Mouse (Mus musculus): Measurements from ENCODE around the gene Ptp4a2.
"Not testable (repeated sequence)": the region's sequence is repeated elsewhere in the genome, so short reads cannot be mapped to it uniquely, and the experiment has no call there.

The Ptp4a2 gene

DNA sequence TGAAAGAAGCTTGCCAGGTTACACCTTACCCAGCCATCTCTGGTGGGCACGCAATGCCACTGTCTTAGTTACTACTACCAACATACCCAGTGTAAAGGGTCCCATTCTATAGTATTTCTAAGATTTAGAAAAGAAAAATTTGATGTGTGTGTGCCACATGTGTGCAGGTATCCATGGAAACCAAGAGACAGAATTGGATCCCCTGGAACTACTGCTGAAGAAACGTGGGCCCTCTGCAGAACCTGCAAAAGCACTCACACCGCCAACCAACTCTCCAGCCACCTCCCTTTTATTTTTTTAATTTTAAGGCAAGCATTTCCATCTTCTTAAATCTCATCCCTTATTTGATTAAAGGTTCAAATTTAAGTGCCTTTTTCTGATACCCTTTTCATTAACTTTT, 40.8 kb downstream of the Ptp4a2 start:
- DNase-seq (ENCODE audit: low read depth) = no peak

GRCm38 (mm10) chr4:129853053-129853452, 42.0 kb downstream of the Ptp4a2 start:
- no peak for DNase-seq (ENCODE audit: low read depth)

- DNase-seq (ENCODE audit: low read depth) = no peak
Measured at GRCm38 (mm10) chr4:129853996-129854395, 43.0 kb downstream of the Ptp4a2 start.

DNA sequence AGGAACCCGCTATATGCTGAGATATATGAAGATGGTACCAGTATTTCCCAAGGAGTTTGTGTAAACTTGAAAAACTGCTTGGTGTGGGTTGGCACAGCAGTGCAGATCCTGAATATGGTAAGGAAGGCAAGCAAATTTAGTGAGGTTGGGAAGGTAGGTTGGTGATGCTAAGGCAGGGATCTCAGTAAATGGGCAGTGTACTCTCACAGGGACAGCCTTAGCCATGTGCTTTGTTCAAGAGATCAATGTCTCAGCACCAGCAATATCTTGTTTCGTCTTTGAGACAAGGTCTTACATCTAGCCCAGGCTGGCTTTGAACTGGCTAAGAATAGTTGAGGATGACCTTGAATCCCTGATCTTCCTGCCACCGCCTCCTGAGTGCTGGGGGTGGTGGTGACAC, 43.6 kb downstream of the Ptp4a2 start:
- DNase-seq (ENCODE audit: low read depth) = no peak

DNA sequence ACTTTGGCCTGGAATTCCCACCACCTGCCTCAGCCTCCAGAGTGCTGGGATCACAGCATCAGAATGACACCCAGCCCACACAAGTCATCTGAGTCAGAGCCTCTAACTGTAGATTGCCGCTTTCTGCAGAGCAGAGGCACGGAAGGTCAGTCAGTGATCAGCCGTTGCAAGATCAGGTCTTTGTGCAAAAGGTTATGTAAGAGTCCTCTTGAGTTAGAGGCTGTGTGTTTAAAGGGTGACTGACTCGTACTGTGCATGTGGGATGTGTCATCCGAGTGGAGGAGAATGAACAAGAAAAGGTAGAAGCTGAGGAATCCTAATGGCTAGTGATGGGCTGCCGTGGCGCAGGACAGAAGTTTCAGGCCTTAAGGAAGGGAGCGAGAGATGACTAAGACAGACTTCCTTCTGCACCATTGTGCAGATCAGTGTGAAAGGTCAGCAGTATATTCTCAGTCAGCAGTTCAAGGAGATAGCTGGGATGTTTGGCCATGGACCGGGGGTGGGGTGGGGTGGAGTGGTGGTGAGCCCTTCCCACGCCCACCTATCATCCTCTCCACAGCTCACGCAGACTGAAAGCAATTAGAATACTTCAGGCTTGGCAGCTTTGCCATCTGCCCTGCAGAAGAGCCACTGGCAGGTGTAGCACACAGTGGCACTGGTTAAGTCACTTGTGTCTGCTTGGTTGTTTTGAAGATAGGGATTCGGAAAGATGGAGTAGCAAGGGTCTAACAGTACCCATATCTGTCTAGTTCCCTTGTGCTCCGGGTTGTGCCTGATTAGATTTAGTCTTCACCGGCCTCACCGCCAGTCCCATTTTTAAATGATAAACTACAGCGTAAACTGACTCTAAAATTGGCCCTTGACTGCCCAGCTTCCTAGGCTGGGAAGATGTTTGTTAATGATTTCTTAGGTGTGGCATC, 44.3 kb downstream of the Ptp4a2 start:
- no peak for DNase-seq (ENCODE audit: low read depth)

- DNase-seq (ENCODE audit: low read depth) = no peak
Measured at GRCm38 (mm10) chr4:129860456-129860855, 49.4 kb downstream of the Ptp4a2 start.

GRCm38 (mm10) chr4:129861400-129861799, 50.4 kb downstream of the Ptp4a2 start:
- no peak for DNase-seq (ENCODE audit: low read depth)

GRCm38 (mm10) chr4:129862357-129862756, 51.3 kb downstream of the Ptp4a2 start:
- DNase-seq (ENCODE audit: low read depth) = no peak

DNA sequence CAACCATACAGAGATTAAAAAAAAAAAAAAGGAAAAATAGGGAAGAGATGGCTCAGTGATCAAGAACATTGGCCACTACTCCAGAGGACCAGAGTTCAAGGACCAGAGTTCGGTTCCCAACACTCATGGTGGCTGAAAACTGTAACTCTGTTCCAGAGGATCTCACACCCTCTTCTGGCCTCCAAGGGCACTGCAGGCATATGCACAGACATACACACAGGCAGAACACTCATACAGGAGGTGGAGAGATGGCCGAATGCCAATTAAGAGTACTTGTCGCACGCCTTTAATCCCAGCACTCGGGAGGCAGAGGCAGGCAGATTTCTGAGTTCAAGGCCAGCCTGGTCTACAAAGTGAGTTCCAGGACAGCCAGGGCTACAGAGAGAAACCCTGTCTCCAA, 55.2 kb downstream of the Ptp4a2 start:
- DNase-seq (ENCODE audit: low read depth) = not testable (repeated sequence)

- DNase-seq (ENCODE audit: low read depth) = no peak
Measured at GRCm38 (mm10) chr4:129868211-129868610, 57.2 kb downstream of the Ptp4a2 start.

DNA sequence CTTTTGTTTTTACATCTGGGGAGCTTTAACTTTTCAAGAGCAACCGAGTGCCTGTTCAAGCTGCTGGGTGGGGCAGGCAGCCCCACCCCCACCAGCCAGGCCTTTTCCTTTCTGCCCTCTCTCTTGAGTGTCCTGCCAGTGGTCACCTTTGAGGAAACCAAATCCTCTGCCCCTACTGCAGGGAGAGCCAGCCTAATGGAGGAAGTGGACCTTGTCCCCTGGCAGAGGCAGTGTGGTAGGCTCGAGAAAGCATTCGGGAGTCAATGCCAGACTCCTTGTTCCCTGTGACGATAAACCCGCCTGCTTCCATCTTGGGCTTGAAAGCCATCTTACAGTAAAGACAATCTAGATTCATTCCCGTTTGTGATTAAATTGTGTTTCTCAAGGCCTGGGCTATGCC, 59.5 kb downstream of the Ptp4a2 start:
- no peak for DNase-seq (ENCODE audit: low read depth)

DNA sequence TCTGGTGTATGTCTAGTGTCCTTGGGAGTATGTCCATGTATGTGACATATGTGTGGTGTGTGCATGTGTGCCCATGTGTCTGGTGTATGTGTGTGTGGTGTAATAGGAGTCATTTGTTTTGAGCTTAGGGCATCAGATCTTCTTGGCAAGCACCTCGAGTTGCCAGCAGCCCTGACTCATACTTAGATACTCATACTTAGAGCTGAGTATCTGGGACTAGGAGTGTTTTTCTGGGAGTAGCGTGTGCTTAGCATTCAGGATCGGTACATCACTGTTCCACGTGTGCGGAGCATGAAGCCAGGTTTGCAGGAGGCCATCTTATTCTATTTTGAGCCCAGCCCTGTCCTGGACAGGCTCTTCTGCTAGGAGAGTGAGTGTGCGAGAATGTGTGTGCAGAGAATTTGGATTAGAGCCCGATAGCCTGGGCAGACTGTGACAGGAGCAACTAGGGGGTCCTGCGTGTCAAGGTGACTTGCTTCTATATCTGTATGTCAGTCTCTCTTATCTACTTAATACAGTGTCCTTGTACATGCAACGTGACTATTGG, 61.4 kb downstream of the Ptp4a2 start:
- DNase-seq (ENCODE audit: low read depth) = no peak

DNA sequence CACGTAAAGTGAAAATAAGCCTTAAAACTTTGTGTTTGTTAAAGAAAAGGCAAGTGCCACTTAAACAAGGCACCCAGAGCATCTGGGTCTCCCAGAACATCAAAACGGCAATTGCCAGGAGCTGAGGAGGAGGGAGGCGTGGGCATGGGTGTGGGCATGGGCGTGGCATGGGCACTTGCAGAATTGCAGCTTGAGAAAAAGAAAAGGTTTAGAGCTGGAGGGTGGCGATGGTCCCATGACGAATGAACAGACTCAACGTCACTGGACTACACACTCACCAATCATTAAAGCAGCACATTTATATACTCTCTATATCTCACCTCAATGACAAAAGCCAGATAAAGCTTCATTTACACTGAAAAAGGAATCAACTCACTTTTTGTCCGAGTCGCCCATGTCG, 63.8 kb downstream of the Ptp4a2 start:
- no peak for DNase-seq (ENCODE audit: low read depth)

GRCm38 (mm10) chr4:129875406-129875805, 64.4 kb downstream of the Ptp4a2 start:
- DNase-seq (ENCODE audit: low read depth) = no peak

DNA sequence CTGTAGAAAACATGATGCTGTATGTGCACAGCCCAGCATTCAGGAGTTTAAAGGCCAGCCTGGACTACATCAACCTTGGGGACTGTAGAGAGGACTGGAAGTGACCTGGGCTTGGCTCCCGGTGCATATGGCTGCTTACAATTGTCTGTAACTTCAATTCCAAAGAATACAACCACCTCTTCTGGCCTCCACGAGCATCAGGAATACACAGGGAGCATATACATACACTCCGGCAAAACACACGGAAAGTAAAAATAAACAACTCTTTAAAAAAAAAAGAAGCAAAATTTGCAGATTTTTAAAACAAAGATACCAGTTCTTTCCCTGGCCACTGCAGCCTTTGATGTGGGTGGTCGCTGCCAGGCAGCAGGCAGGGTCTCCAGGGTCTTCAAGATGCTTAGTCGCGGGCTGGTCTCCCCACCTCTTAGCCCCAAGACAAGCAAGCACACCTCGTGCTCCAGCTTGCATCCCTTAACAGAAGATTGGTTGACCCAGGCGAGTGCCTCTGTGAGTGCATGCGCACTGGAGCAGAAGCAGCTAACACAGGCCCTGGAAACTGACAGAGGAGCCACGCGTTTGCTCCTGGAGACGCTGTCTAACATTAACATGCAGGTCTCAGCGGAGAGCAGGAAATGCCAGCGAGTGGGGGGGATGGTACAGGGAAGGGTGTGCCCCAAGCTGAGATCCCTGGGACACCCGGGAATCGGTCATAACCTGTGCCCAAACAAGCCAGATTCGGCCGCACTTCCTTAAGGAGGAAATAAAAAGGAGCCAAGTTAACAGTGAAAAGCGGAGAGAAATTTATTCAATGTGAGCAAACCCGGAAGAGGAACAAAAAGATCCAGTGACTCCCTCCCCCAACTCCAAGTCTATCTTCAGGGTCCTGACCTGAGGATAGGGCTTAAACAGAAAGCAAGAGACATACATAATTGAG, 66.1 kb downstream of the Ptp4a2 start:
- DNase-seq (ENCODE audit: low read depth) = peak; percentile 57

GRCm38 (mm10) chr4:129877967-129878655, 67.1 kb downstream of the Ptp4a2 start:
- DNase-seq (ENCODE audit: low read depth) = no peak

DNA sequence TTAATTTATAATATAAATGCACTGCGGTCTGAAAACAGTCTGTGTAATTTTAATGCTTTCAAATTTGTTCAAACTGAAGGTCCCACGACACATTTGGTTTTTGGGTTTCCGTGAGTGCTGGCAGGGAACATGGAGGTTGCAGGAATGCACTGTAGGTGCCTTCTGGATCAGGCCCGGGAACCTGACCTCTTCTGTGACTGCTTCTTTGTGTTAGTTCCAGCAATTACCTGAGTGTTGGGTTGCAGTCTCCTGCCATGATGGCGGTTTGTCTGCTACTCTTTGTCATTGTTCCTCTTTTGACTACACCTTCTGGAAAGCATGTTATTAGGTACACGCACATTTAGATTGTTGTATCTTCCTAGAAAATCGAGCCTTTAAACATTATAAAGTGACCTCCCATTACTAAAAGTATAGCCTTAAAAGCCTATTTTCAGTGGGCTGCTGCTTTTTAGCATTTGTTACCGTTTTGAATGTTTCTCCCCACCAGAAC, 67.7 kb downstream of the Ptp4a2 start:
- DNase-seq (ENCODE audit: low read depth) = no peak

GRCm38 (mm10) chr4:129879206-129879780, 68.3 kb downstream of the Ptp4a2 start:
- no peak for DNase-seq (ENCODE audit: low read depth)

- no peak for DNase-seq (ENCODE audit: low read depth)
Measured at GRCm38 (mm10) chr4:129880615-129881014, 69.6 kb downstream of the Ptp4a2 start.

DNA sequence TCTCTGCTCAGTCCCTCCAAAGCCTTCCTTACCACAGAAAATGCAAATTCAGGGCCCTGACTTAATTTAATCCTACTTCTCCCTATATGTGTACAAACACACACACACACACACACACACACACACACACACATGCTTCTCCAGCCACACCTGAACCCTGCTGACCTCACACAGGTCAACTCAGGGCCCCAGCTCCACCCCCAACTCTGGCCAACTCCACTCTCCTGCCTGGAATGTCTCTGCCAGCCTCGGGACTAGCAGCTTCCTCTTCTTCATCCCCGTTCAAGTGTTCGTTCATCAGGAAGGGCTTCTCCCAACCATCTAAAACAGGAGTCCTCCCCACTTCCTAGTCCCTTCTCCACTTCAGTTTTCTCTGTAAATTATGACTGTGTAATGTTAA, 70.6 kb downstream of the Ptp4a2 start:
- DNase-seq (ENCODE audit: low read depth) = no peak

DNA sequence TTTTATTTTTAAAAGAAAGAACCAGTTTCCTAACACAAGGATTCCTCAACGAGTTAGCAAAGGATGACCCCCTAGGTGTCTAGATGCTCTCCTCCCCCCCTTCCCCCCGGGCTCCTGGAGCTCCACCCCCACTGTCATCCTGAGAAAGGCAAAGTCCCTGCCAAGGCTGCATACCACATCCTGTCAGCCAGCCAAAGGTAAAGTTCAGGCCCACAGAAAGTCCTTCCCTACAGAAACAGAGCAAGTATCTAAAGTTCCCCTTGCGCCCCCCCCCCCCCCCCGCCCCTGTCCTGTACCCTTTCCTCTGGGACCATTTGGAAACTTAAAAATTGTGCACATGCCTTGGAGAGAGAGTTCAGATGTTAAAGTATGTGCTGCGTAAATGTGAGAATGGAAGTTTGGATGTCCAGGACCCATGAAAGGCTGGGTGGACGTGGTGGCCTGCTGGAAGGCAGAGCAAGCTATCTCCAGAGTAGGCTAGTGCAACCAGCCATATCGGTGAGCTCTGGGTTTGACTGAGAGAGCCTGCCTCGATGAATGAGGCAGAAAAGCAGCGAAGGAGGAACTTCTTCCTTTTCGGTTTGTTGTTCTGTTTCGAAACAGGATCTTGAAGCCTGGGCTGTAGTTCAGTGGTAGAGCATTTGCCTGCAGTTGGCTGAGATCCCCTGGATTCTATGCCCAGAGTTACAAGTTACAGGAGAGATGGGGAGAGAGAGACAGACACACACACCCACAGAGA, 71.7 kb downstream of the Ptp4a2 start:
- DNase-seq (ENCODE audit: low read depth) = peak; percentile 60
